Mouse (Mus musculus) heart, embryonic 16.5 days (tissue): ENCODE results near the gene Rad51b. TPM values are rescaled to one million over a fixed set of nuclear protein-coding genes. Genes with fewer than 3 reads are reported as not detected.

ENCODE experiments used
- ATAC-seq: fragments of 200-750 bp; cut with Nextera tagmentation; replicated peaks from 2 replicates; pipeline ENCODE4 v1.8.0; 2017; ENCODE audit warnings: moderate number of reproducible peaks; ENCODE audit not compliant: insufficient read depth, low FRiP score; ENCODE audit errors: extremely low read depth
- H3K27ac ChIP-seq: fragments of 300-500 bp; sonication (generic); 2 replicates; pipeline ENCODE4 v1.5.1; 2014; ENCODE audit warnings: mild to moderate bottlenecking, low read length, control low read depth, moderate library complexity
- H3K27me3 ChIP-seq: fragments of 300-500 bp; sonication (generic); 2 replicates; pipeline ENCODE4 v1.6.1; 2014; ENCODE audit warnings: low read length, mixed read lengths; ENCODE audit not compliant: control insufficient read depth, insufficient read depth
- H3K36me3 ChIP-seq: fragments of 300-500 bp; sonication (generic); 2 replicates; pipeline ENCODE4 v1.6.1; 2014; ENCODE audit not compliant: control insufficient read depth, insufficient read depth
- H3K4me1 ChIP-seq: fragments of 300-500 bp; sonication (generic); 2 replicates; pipeline ENCODE4 v1.6.1; 2014; ENCODE audit warnings: low read length, mixed read lengths; ENCODE audit not compliant: control insufficient read depth, insufficient read depth
- H3K4me2 ChIP-seq: fragments of 300-500 bp; sonication (generic); 2 replicates; pipeline ENCODE4 v1.6.1; 2014; ENCODE audit warnings: low read depth, mild to moderate bottlenecking, control low read depth, low read length
- H3K4me3 ChIP-seq: fragments of 300-500 bp; sonication (generic); 2 replicates; pipeline ENCODE4 v1.5.1; 2014; ENCODE audit warnings: mild to moderate bottlenecking, control low read depth, low read length
- H3K9ac ChIP-seq: fragments of 300-500 bp; sonication (generic); 2 replicates; pipeline ENCODE4 v1.6.1; 2014; ENCODE audit warnings: low read length, control low read depth
- H3K9me3 ChIP-seq: fragments of 300-500 bp; sonication (generic); replicated peaks from 2 replicates; pipeline ENCODE4 v1.6.1; 2016; ENCODE audit warnings: low read length; ENCODE audit not compliant: control insufficient read depth
- whole genome bisulfite sequencing: fragments of 180-500 bp; shearing (Covaris S2); extraction: QIAGEN DNeasy Blood & Tissue Kit; methylation state at CpG from one replicate; pipeline ENCODE4 v1.1.7; 2014; 5-methylcytosine and 5-hydroxymethylcytosine counted together
- polyA plus RNA-seq: library from polyadenylated mRNA; unstranded; fragments of >200 nt; fragmentation: Nextera tagmentation; extraction: Ambion mirVana; gene quantifications from 2 replicates; pipeline ENCODE4 v1.2.1, GENCODE M21; 2015

The Rad51b gene
- polyA plus RNA-seq, 1 experiment from 2014 or later: 5.0 TPM

- Histone ChIP-seq H3K36me3 (no peaks in the 10 kb centered on the region), H3K4me1 (peaks cover 13% of the 10 kb centered on the region), H3K4me2 (no peak overlapping the region), H3K27ac (no peak overlapping the region), H3K9ac (no peak overlapping the region), H3K4me3 (no peak overlapping the region), H3K9me3 (no peaks in the 10 kb centered on the region), H3K27me3 (no peaks in the 10 kb centered on the region)
- 90% methylated on average over 4 of the region's 4 CpGs for WGBS
- no peak for ATAC-seq
Observed at GRCm38 (mm10) chr12:79794802-79795201, 497.7 kb downstream of the Rad51b start.

- ATAC-seq: 0 out of 2 replicates have a peak, but pooled peaks have one; percentile 33
- H3K36me3 ChIP-seq: no peaks in the 10 kb centered on the region
- H3K4me1 ChIP-seq: peaks cover 13% of the 10 kb centered on the region
- peak overlapping the region; percentile 34 for H3K27ac ChIP-seq
- H3K9me3 ChIP-seq: no peaks in the 10 kb centered on the region
- no peaks in the 10 kb centered on the region for H3K27me3 ChIP-seq
- WGBS: 59% methylated on average over 6 of the region's 6 CpGs
- no peak overlapping the region for H3K4me3 ChIP-seq
- no peak overlapping the region for H3K9ac ChIP-seq
- H3K4me2 ChIP-seq: no peak overlapping the region
Observed at GRCm38 (mm10) chr12:79796260-79796659, 499.2 kb downstream of the Rad51b start.

- peak; percentile 42; the same call in 1 of the 2 replicates for ATAC-seq
- H3K4me1 ChIP-seq: peaks cover 13% of the 10 kb centered on the region
- H3K9ac ChIP-seq: no peak overlapping the region
- H3K27me3 ChIP-seq: no peaks in the 10 kb centered on the region
- no peaks in the 10 kb centered on the region for H3K9me3 ChIP-seq
- no peak overlapping the region for H3K4me2 ChIP-seq
- no peaks in the 10 kb centered on the region for H3K36me3 ChIP-seq
- no peak overlapping the region for H3K4me3 ChIP-seq
- peak overlapping the region; percentile 34 for H3K27ac ChIP-seq
- 70% methylated on average over 18 of the region's 18 CpGs for WGBS
Observed at GRCm38 (mm10) chr12:79796823-79797821, 500.0 kb downstream of the Rad51b start.

- Histone ChIP-seq H3K27ac (no peak overlapping the region), H3K4me3 (no peak overlapping the region), H3K9me3 (no peaks in the 10 kb centered on the region), H3K36me3 (no peaks in the 10 kb centered on the region), H3K27me3 (no peaks in the 10 kb centered on the region), H3K4me1 (peaks cover 5% of the 10 kb centered on the region; the same call in 1 of the 2 replicates), H3K4me2 (no peak overlapping the region), H3K9ac (no peak overlapping the region)
- WGBS: 93% methylated on average over 3 of the region's 3 CpGs
- no peak for ATAC-seq
Observed at GRCm38 (mm10) chr12:79798488-79798887, 501.4 kb downstream of the Rad51b start.

GRCm38 (mm10) chr12:79799370-79799769, 502.3 kb downstream of the Rad51b start:
- no peaks in the 10 kb centered on the region for H3K9me3 ChIP-seq
- H3K9ac ChIP-seq: no peak overlapping the region
- H3K4me3 ChIP-seq: no peak overlapping the region
- WGBS: 89% methylated on average over 5 of the region's 5 CpGs
- H3K27me3 ChIP-seq: no peaks in the 10 kb centered on the region
- H3K4me2 ChIP-seq: no peak overlapping the region
- no peaks in the 10 kb centered on the region for H3K36me3 ChIP-seq
- H3K4me1 ChIP-seq: 0 out of 2 replicates have a peak, but pooled peaks cover 4% of the 10 kb centered on the region
- no peak overlapping the region for H3K27ac ChIP-seq
- no peak for ATAC-seq

DNA sequence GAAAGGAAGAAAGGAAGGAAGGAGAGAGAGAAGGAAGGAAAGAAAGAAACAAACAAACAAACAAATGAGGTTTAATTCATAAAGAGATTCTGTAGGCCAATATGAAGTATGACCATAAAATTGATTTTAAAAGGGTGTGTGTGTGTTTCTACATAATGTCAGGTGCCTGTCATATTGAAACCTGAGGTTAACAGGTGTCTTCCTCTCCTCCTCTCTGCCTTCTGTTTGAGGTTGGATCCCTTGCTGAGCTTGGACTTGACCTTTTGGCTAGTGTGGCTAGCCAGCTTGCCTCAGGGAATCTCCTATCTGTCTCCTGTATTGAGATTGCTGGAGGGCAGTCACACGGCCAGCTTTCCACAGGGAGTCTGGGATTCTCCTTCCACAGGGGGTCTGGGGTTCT, 506.6 kb downstream of the Rad51b start:
- H3K27me3 ChIP-seq: no peaks in the 10 kb centered on the region
- WGBS: 83% methylated on average over 1 of the region's 1 CpGs

DNA sequence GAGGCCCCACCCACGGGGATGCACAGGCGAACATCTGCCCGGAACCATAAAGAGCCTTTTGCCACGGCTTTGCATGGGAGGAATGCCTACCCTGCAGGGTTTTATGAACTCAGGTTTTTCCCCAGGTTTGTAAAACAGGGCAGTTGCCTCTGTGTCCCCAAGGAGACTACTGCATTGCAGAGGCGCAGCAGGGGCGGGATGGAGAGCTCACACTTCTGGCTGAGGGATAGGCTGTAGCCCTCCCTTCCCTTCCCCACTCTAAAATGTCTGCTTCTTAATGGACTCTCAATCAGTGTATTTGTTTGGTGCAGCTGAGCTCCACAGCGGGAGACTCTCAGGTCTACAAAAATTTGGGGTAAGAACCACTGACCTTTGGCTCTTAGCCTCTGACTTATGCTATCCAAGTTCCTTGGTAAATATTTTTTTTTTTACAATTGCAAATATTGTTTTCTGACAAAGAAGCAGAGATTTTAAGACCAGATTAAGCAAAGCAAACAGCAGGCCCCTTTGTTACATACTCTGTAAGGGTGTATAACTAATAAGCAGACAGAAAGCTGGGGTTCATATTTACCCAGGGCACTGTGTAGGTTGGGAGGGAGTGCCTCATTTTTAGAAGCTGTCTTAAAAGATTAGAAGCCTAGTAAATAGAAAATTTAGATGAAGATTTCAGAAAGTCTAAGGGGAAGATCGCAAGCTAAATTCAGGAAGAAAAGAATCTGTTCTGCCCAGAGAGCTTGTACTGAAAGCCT, 507.9 kb downstream of the Rad51b start:
- no peak overlapping the region for H3K9ac ChIP-seq
- no peak overlapping the region for H3K4me3 ChIP-seq
- H3K36me3 ChIP-seq: no peaks in the 10 kb centered on the region
- H3K4me2 ChIP-seq: no peak overlapping the region
- WGBS: 71% methylated on average over 8 of the region's 8 CpGs
- peaks cover 6% of the 10 kb centered on the region; the same call in 1 of the 2 replicates for H3K4me1 ChIP-seq
- no peaks in the 10 kb centered on the region for H3K9me3 ChIP-seq
- no peak for ATAC-seq
- no peak overlapping the region for H3K27ac ChIP-seq
- H3K27me3 ChIP-seq: no peaks in the 10 kb centered on the region

More for the DNA sequence above, 506.6 kb downstream of the Rad51b start:
- no peaks in the 10 kb centered on the region for H3K9me3 ChIP-seq
- peaks cover 6% of the 10 kb centered on the region; the same call in 1 of the 2 replicates for H3K4me1 ChIP-seq
- no peak for ATAC-seq
- H3K27ac ChIP-seq: no peak overlapping the region
- no peak overlapping the region for H3K9ac ChIP-seq
- no peak overlapping the region for H3K4me2 ChIP-seq
- H3K4me3 ChIP-seq: no peak overlapping the region
- H3K36me3 ChIP-seq: no peaks in the 10 kb centered on the region

- 67% methylated on average over 4 of the region's 4 CpGs for WGBS
- H3K4me3 ChIP-seq: no peak overlapping the region
- no peak overlapping the region for H3K27ac ChIP-seq
- no peaks in the 10 kb centered on the region for H3K27me3 ChIP-seq
- no peaks in the 10 kb centered on the region for H3K36me3 ChIP-seq
- no peak overlapping the region for H3K9ac ChIP-seq
- H3K9me3 ChIP-seq: no peaks in the 10 kb centered on the region
- no peak overlapping the region for H3K4me2 ChIP-seq
- H3K4me1 ChIP-seq: peaks cover 6% of the 10 kb centered on the region; the same call in 1 of the 2 replicates
- no peak for ATAC-seq
Observed at GRCm38 (mm10) chr12:79806990-79807389, 509.9 kb downstream of the Rad51b start.
